ENCODE assay signal across 9 mouse cellular contexts in genomic region chr10:68795466-68795865, GRCm38 (mm10).
DNase-seq lines count a peak whose midpoint lies in the region; ATAC-seq and TF ChIP-seq lines count a peak whose summit lies in the region.
"Had no signal": no experiment of that assay in that cellular context is flagged by ENCODE, and none has a peak within 500 bp of the region (broad histone marks: within the 10 kb centered on the region; RNA-seq: fewer than 3 reads in every experiment).

No protein-coding gene starts in this region.

- H3K27ac ChIP-seq in limb, embryonic 14.5 days (replicated peaks; ENCODE audit: low read depth, low read length) = no peak overlapping the region
- H3K27ac ChIP-seq in limb, embryonic 10.5 days = no peak overlapping the region
- H3K27ac ChIP-seq: stomach, embryonic 15.5 days had no signal

- no peak for TF ChIP-seq POLR2A in limb, embryonic 14.5 days (IDR thresholded peaks at IDR 0.05; ENCODE audit: borderline replicate concordance, extremely low read depth, insufficient read depth, insufficient read length)

- peak; percentile 47 for DNase-seq in limb, embryonic 14.5 days (ENCODE audit: low spot score)
- DNase-seq in limb, embryonic 10.5 days (ENCODE audit: low spot score) = no peak
- DNase-seq in WW6 (ENCODE audit: low read depth, low spot score) = peak; percentile 81
- peak; percentile 46 for DNase-seq in gastrocnemius, postnatal 25 days
- peak; percentile 63 to 65 for DNase-seq in kidney, adult 8-10 months
- DNase-seq in naive thymus-derived CD4-positive, alpha-beta T cell, adult 2 months (ENCODE audit: low read depth) = peak; percentile 39
- DNase-seq in right cerebral cortex, postnatal 4 days = no peak
- DNase-seq in urinary bladder, postnatal 4 days (ENCODE audit: low spot score in 2 of 2) = no peak

- H3K9ac ChIP-seq in limb, embryonic 14.5 days (ENCODE audit: low read depth, low read length, severe bottlenecking) = no peak overlapping the region
- H3K9ac ChIP-seq: stomach, embryonic 15.5 days had no signal

- H3K4me3 ChIP-seq in limb, embryonic 14.5 days (replicated peaks; ENCODE audit: low read length) = no peak overlapping the region
- H3K4me3 ChIP-seq in limb, embryonic 10.5 days = no peak overlapping the region
- H3K4me3 ChIP-seq: stomach, embryonic 15.5 days had no signal

- ATAC-seq in limb, embryonic 14.5 days (ENCODE audit: low FRiP score, low read depth) = no peak

- no peaks in the 10 kb centered on the region for H3K9me3 ChIP-seq in limb, embryonic 14.5 days (ENCODE audit: control insufficient read depth, low read length)
- no peaks in the 10 kb centered on the region for H3K9me3 ChIP-seq in limb, embryonic 10.5 days (replicated peaks)
- H3K9me3 ChIP-seq: stomach, embryonic 15.5 days had no signal

- WGBS in limb, embryonic 14.5 days = 15% methylated on average over 3 of the region's 3 CpGs
- 21% methylated on average over 3 of the region's 3 CpGs for WGBS in limb, embryonic 10.5 days

- H3K4me2 ChIP-seq in limb, embryonic 14.5 days (replicated peaks; ENCODE audit: low read depth, low read length, severe bottlenecking) = no peak overlapping the region
- H3K4me2 ChIP-seq: stomach, embryonic 15.5 days had no signal

- no peaks in the 10 kb centered on the region for H3K27me3 ChIP-seq in limb, embryonic 14.5 days (ENCODE audit: control insufficient read depth, insufficient read depth, low read length)
- H3K27me3 ChIP-seq in limb, embryonic 10.5 days (ENCODE audit: low read depth, poor library complexity, severe bottlenecking) = no peaks in the 10 kb centered on the region
- H3K27me3 ChIP-seq: stomach, embryonic 15.5 days had no signal

- no peaks in the 10 kb centered on the region for H3K36me3 ChIP-seq in limb, embryonic 14.5 days (ENCODE audit: control insufficient read depth, insufficient read depth, low read length)
- H3K36me3 ChIP-seq in limb, embryonic 10.5 days = no peaks in the 10 kb centered on the region
- H3K36me3 ChIP-seq: stomach, embryonic 15.5 days had no signal

- peaks cover 7% of the 10 kb centered on the region; the same call in 1 of the 2 replicates for H3K4me1 ChIP-seq in limb, embryonic 14.5 days (ENCODE audit: control insufficient read depth, insufficient read depth, low read length)
- peaks cover 18% of the 10 kb centered on the region for H3K4me1 ChIP-seq in limb, embryonic 10.5 days
- H3K4me1 ChIP-seq: stomach, embryonic 15.5 days had no signal

Comparison
In these comparisons a context has a peak if more than half of its experiments do, and no peak if none do; other contexts are left out.
1. DNase-seq: peak in limb, embryonic 14.5 days (single experiment), WW6 (single experiment), gastrocnemius, postnatal 25 days (single experiment), kidney, adult 8-10 months (2 of 2) and naive thymus-derived CD4-positive, alpha-beta T cell, adult 2 months (single experiment); none in limb, embryonic 10.5 days (single experiment), right cerebral cortex, postnatal 4 days (single experiment) and urinary bladder, postnatal 4 days (0 of 2).